Mouse (Mus musculus) MEL (cell line): ENCODE data around the gene Traf3. TPM values are rescaled to one million over a fixed set of nuclear protein-coding genes. Genes with fewer than 3 reads are reported as not detected.

Source experiments
- DNase-seq: peaks from one replicate; pipeline ENCODE4 v3.0.0; 2011; ENCODE audit warnings: low read depth, low spot score
- H3K27ac ChIP-seq: 2 replicates; pipeline ENCODE4 v1.5.1; 2012; ENCODE audit warnings: low read depth, mild to moderate bottlenecking, control low read depth, low read length, moderate library complexity; ENCODE audit not compliant: control insufficient read depth
- H3K27me3 ChIP-seq, 2 experiments: fragments of 150-350 bp in 1 of 2; sonication (generic) in 1 of 2; 2 replicates each; pipeline ENCODE4 v1.6.1; 2012; ENCODE audit warnings: low read length in 2 of 2, mild to moderate bottlenecking in 2 of 2, improper control_type of control experiment in 1 of 2, moderate library complexity in 1 of 2; ENCODE audit not compliant: insufficient read depth in 2 of 2, control insufficient read depth in 1 of 2
- H3K36me3 ChIP-seq, 2 experiments: 2 replicates each; pipeline ENCODE4 v1.6.1; 2012 to 2014; ENCODE audit warnings: low read length in 2 of 2, improper control_type of control experiment in 1 of 2, inconsistent platforms in 1 of 2, mild to moderate bottlenecking in 1 of 2; ENCODE audit not compliant: insufficient read depth in 2 of 2, control insufficient read depth in 1 of 2
- H3K4me1 ChIP-seq, 2 experiments: fragments of 150-350 bp in 1 of 2; sonication (generic) in 1 of 2; 2 replicates each; pipeline ENCODE4 v1.6.1; 2012; ENCODE audit warnings: low read length in 2 of 2, improper control_type of control experiment in 1 of 2, mild to moderate bottlenecking in 1 of 2; ENCODE audit not compliant: insufficient read depth in 2 of 2, control insufficient read depth in 1 of 2
- H3K4me3 ChIP-seq, 2 experiments: fragments of 150-350 bp in 1 of 2; sonication (generic) in 1 of 2; 2 replicates each; pipeline ENCODE4 v1.5.1; 2012; ENCODE audit warnings: low read depth in 2 of 2, low read length in 2 of 2, mild to moderate bottlenecking in 2 of 2, moderate library complexity in 2 of 2, control low read depth in 1 of 2, improper control_type of control experiment in 1 of 2; ENCODE audit not compliant: control insufficient read depth in 1 of 2, insufficient read depth in 1 of 2
- H3K79me2 ChIP-seq: 2 replicates; pipeline ENCODE4 v1.6.1; 2012; ENCODE audit warnings: mild to moderate bottlenecking, low read length, moderate library complexity; ENCODE audit not compliant: control insufficient read depth, poor library complexity, insufficient read depth
- H3K9ac ChIP-seq: 2 replicates; pipeline ENCODE4 v1.6.1; 2012; ENCODE audit warnings: low read depth, mild to moderate bottlenecking, control low read depth, low read length, moderate library complexity; ENCODE audit not compliant: control insufficient read depth, poor library complexity, severe bottlenecking
- H3K9me3 ChIP-seq: fragments of 150-350 bp; sonication (generic); replicated peaks from 2 replicates; pipeline ENCODE4 v1.6.1; 2012; ENCODE audit warnings: mild to moderate bottlenecking, low read length, improper control_type of control experiment, moderate library complexity; ENCODE audit not compliant: insufficient read depth
- CHD1 ChIP-seq: IDR thresholded peaks from 2 replicates; pipeline ENCODE4 v1.6.1; 2012; ENCODE audit warnings: low read depth, mild to moderate bottlenecking, inconsistent platforms, low read length, improper control_type of control experiment
- CTCF ChIP-seq, 3 experiments: IDR thresholded peaks in 2 of 3; conservative IDR thresholded peaks in 1 of 3; 2 replicates each; pipeline ENCODE4 v1.5.1; 2011 to 2012; ENCODE audit warnings: low read length in 3 of 3, low read depth in 2 of 3, mild to moderate bottlenecking in 2 of 3, improper control_type of control experiment in 1 of 3, inconsistent platforms in 1 of 3, mixed read lengths in 1 of 3, moderate library complexity in 1 of 3; ENCODE audit not compliant: control insufficient read depth in 1 of 3, insufficient read depth in 1 of 3, poor library complexity in 1 of 3, severe bottlenecking in 1 of 3
- E2F4 ChIP-seq: IDR thresholded peaks from 2 replicates; pipeline ENCODE4 v1.6.1; 2011; ENCODE audit warnings: low read depth, low read length, improper control_type of control experiment, borderline replicate concordance
- ETS1 ChIP-seq: IDR thresholded peaks from 2 replicates; pipeline ENCODE4 v1.6.1; 2012; ENCODE audit warnings: low read depth, mild to moderate bottlenecking, inconsistent platforms, low read length, improper control_type of control experiment, moderate library complexity
- GABPA ChIP-seq: IDR thresholded peaks from 2 replicates; pipeline ENCODE4 v1.6.1; 2012; ENCODE audit warnings: low read depth, mild to moderate bottlenecking, inconsistent platforms, low read length, improper control_type of control experiment, moderate library complexity
- GATA1 ChIP-seq: IDR thresholded peaks from 2 replicates; pipeline ENCODE4 v1.6.1; 2011; ENCODE audit warnings: low read depth, low read length, improper control_type of control experiment
- HCFC1 ChIP-seq: IDR thresholded peaks from 2 replicates; pipeline ENCODE4 v1.6.1; 2012; ENCODE audit warnings: low read depth, mild to moderate bottlenecking, inconsistent platforms, low read length, improper control_type of control experiment, moderate library complexity
- KAT2A ChIP-seq: conservative IDR thresholded peaks from 2 replicates; pipeline ENCODE4 v1.6.1; 2012; ENCODE audit warnings: low read depth, low read length, improper control_type of control experiment, inconsistent platforms
- MAZ ChIP-seq: IDR thresholded peaks from 2 replicates; pipeline ENCODE4 v1.6.1; 2012; ENCODE audit warnings: low read depth, mild to moderate bottlenecking, inconsistent platforms, low read length, improper control_type of control experiment
- MXI1 ChIP-seq: IDR thresholded peaks from 2 replicates; pipeline ENCODE4 v1.6.1; 2011; ENCODE audit warnings: mild to moderate bottlenecking, low read depth, low read length, improper control_type of control experiment
- MYB ChIP-seq: IDR thresholded peaks from 2 replicates; pipeline ENCODE4 v1.6.1; 2011; ENCODE audit warnings: mild to moderate bottlenecking, low read depth, low read length, improper control_type of control experiment
- NRF1 ChIP-seq: IDR thresholded peaks from 2 replicates; pipeline ENCODE4 v1.6.1; 2014; ENCODE audit warnings: low read depth, mild to moderate bottlenecking, inconsistent platforms, low read length, improper control_type of control experiment, moderate library complexity; ENCODE audit not compliant: poor library complexity, insufficient read depth, severe bottlenecking
- RAD21 ChIP-seq: IDR thresholded peaks from 2 replicates; pipeline ENCODE4 v1.6.1; 2011; ENCODE audit warnings: mild to moderate bottlenecking, low read depth, low read length, improper control_type of control experiment
- RCOR1 ChIP-seq: IDR thresholded peaks from 2 replicates; pipeline ENCODE4 v1.6.1; 2012; ENCODE audit warnings: low read depth, mild to moderate bottlenecking, inconsistent platforms, low read length, improper control_type of control experiment
- SMC3 ChIP-seq: IDR thresholded peaks from 2 replicates; pipeline ENCODE4 v1.6.1; 2011; ENCODE audit warnings: low read depth, low read length, improper control_type of control experiment
- ZC3H11A ChIP-seq: IDR thresholded peaks from 2 replicates; pipeline ENCODE4 v1.6.1; 2012; ENCODE audit warnings: low read depth, mild to moderate bottlenecking, inconsistent platforms, low read length, improper control_type of control experiment
- ZKSCAN1 ChIP-seq: IDR thresholded peaks from 2 replicates; pipeline ENCODE4 v1.6.1; 2012; ENCODE audit warnings: low read depth, mild to moderate bottlenecking, inconsistent platforms, low read length, improper control_type of control experiment, moderate library complexity
- ZMIZ1 ChIP-seq: IDR thresholded peaks from 2 replicates; pipeline ENCODE4 v1.6.1; 2012; ENCODE audit warnings: low read depth, mild to moderate bottlenecking, inconsistent platforms, low read length, improper control_type of control experiment, moderate library complexity
- polyA plus RNA-seq, 2 experiments: library from polyadenylated mRNA; stranded (reverse) in 1 of 2; unstranded in 1 of 2; fragments of >175 nt in 1 of 2; fragments of >200 nt in 1 of 2; gene quantifications; 2 replicates each; pipeline versions ENCODE4 v1.2.1 to v1.2.4; 2012; ENCODE audit warnings: low replicate concordance in 2 of 2, low read depth in 1 of 2; ENCODE audit not compliant: insufficient read length in 2 of 2, insufficient read depth in 1 of 2, missing spikeins in 1 of 2
- total RNA-seq: library from RNA; depleted of rRNA; stranded (reverse); fragments of 300-350 nt; gene quantifications from 2 replicates; pipeline ENCODE4 v1.2.3, GENCODE M21; 2012

Gene Traf3
- total and polyA plus RNA-seq, 3 experiments: 21.1 to 40.7 TPM; not detected in 1

- peaks cover 0 to 2% of the 10 kb centered on the region in 2 experiments; a peak in 1 of 4 replicates for H3K36me3 ChIP-seq
- peaks cover 21% of the 10 kb centered on the region for H3K79me2 ChIP-seq
- TF ChIP-seq RCOR1 (no peak), GABPA (no peak), E2F4 (no peak), GATA1 (no peak), CTCF (IDR thresholded peaks at IDR 0.05 in 2 of 3, conservative IDR thresholded peaks at IDR 0.05 in 1 of 3; ENCODE audit: control insufficient read depth in 1 of 3, insufficient read depth in 1 of 3, low read depth in 2 of 3, low read length in 3 of 3, poor library complexity in 1 of 3, severe bottlenecking in 1 of 3) (no peak), ZMIZ1 (no peak), CHD1 (no peak), NRF1 (no peak), HCFC1 (no peak), ZC3H11A (no peak), KAT2A (no peak), RAD21 (no peak), SMC3 (no peak), MAZ (no peak), ETS1 (no peak), MXI1 (no peak), MYB (no peak), ZKSCAN1 (no peak)
- H3K27ac ChIP-seq: no peak overlapping the region
- no peak overlapping the region for H3K9ac ChIP-seq
- H3K27me3 ChIP-seq: no peaks in the 10 kb centered on the region
- no peak overlapping the region for H3K4me3 ChIP-seq
- H3K4me1 ChIP-seq: no peaks in the 10 kb centered on the region
- no peak for DNase-seq
- no peaks in the 10 kb centered on the region for H3K9me3 ChIP-seq
Observed at GRCm38 (mm10) chr12:111181848-111182247, 15.7 kb downstream of the Traf3 start.

GRCm38 (mm10) chr12:111182378-111182777 is 16.2 kb downstream of the Traf3 start:
- H3K4me3 ChIP-seq: no peak overlapping the region
- H3K36me3 ChIP-seq: peaks cover 0 to 2% of the 10 kb centered on the region in 2 experiments; a peak in 1 of 4 replicates
- DNase-seq: no peak
- no peak overlapping the region for H3K9ac ChIP-seq
- no peaks in the 10 kb centered on the region for H3K9me3 ChIP-seq
- H3K27ac ChIP-seq: no peak overlapping the region
- no peak for TF ChIP-seq KAT2A
- no peaks in the 10 kb centered on the region for H3K27me3 ChIP-seq
- H3K79me2 ChIP-seq: peaks cover 21% of the 10 kb centered on the region
- H3K4me1 ChIP-seq: no peaks in the 10 kb centered on the region
